Mouse (Mus musculus): ENCODE measurements around the gene Prtn3.

The Prtn3 gene

GRCm38 (mm10) chr10:79912412-79912811 is 38.1 kb downstream of the Prtn3 start:
- DNase-seq: no peak

GRCm38 (mm10) chr10:79914131-79914947 is 40.1 kb downstream of the Prtn3 start:
- no peak for DNase-seq

GRCm38 (mm10) chr10:79914948-79915596 is 40.8 kb downstream of the Prtn3 start:
- DNase-seq: no peak

GRCm38 (mm10) chr10:79916081-79916480 is 41.8 kb downstream of the Prtn3 start:
- no peak for DNase-seq

GRCm38 (mm10) chr10:79916808-79917531 is 42.7 kb downstream of the Prtn3 start, which contains the start of gene Kiss1r:
TSS of gene Kiss1r (plus strand) at chr10:79916971.
- DNase-seq: peak; percentile 91

- no peak for DNase-seq
Observed at GRCm38 (mm10) chr10:79917532-79918100, 43.3 kb downstream of the Prtn3 start.

GRCm38 (mm10) chr10:79918231-79919078 is 44.2 kb downstream of the Prtn3 start:
- no peak for DNase-seq

GRCm38 (mm10) chr10:79919251-79919849 is 45.1 kb downstream of the Prtn3 start:
- DNase-seq: no peak

- DNase-seq: no peak
Observed at GRCm38 (mm10) chr10:79920056-79920890, 46.0 kb downstream of the Prtn3 start.

- no peak for DNase-seq
Observed at GRCm38 (mm10) chr10:79920958-79921535, 46.8 kb downstream of the Prtn3 start, which contains the start of gene R3hdm4. TSS of gene R3hdm4 (minus strand) at chr10:79921208.

- DNase-seq: no peak
Observed at GRCm38 (mm10) chr10:79921572-79921971, 47.3 kb downstream of the Prtn3 start.

GRCm38 (mm10) chr10:79924998-79925784 is 50.9 kb downstream of the Prtn3 start:
- peak; percentile 94 for DNase-seq

- no peak for DNase-seq
Observed at GRCm38 (mm10) chr10:79925785-79926490, 51.7 kb downstream of the Prtn3 start.

GRCm38 (mm10) chr10:79926491-79927323 is 52.4 kb downstream of the Prtn3 start, which contains the start of gene Arid3a:
TSS of gene Arid3a (plus strand) at chr10:79927043.
- DNase-seq: peak; percentile 94

GRCm38 (mm10) chr10:79927324-79928029 is 53.2 kb downstream of the Prtn3 start:
- peak; percentile 79 for DNase-seq

- peak; percentile 68 for DNase-seq
Observed at GRCm38 (mm10) chr10:79928030-79928694, 53.9 kb downstream of the Prtn3 start.

Data from kidney, postnatal 14 days (tissue).